Mouse (Mus musculus) heart, embryonic 11.5 days (tissue): ENCODE results near the gene Ak4. TPM values are rescaled to one million over a fixed set of nuclear protein-coding genes. Genes with fewer than 3 reads are reported as not detected.

Experiments
- ATAC-seq: fragments of 200-750 bp; cut with Nextera tagmentation; replicated peaks from 2 replicates; pipeline ENCODE4 v1.8.0; 2017; ENCODE audit warnings: moderate library complexity; ENCODE audit not compliant: insufficient number of reproducible peaks, low FRiP score, low TSS enrichment
- H3K27ac ChIP-seq: fragments of 300-500 bp; sonication (generic); 2 replicates; pipeline ENCODE4 v1.5.1; 2014; ENCODE audit warnings: mild to moderate bottlenecking, low read depth, low read length
- H3K27me3 ChIP-seq: fragments of 300-500 bp; sonication (generic); 2 replicates; pipeline ENCODE4 v1.6.1; 2014; ENCODE audit warnings: mild to moderate bottlenecking, low read length, mixed read lengths; ENCODE audit not compliant: control insufficient read depth, insufficient read depth
- H3K36me3 ChIP-seq: fragments of 300-500 bp; sonication (generic); 2 replicates; pipeline ENCODE4 v1.6.1; 2014; ENCODE audit warnings: mild to moderate bottlenecking, low read length, moderate library complexity, mixed read lengths; ENCODE audit not compliant: control insufficient read depth, insufficient read depth
- H3K4me1 ChIP-seq: fragments of 300-500 bp; sonication (generic); 2 replicates; pipeline ENCODE4 v1.6.1; 2014; ENCODE audit warnings: low read length; ENCODE audit not compliant: control insufficient read depth, insufficient read depth
- H3K4me2 ChIP-seq: fragments of 300-500 bp; sonication (generic); 2 replicates; pipeline ENCODE4 v1.6.1; 2014; ENCODE audit warnings: mild to moderate bottlenecking, moderate library complexity
- H3K4me3 ChIP-seq: fragments of 300-500 bp; sonication (generic); 2 replicates; pipeline ENCODE4 v1.5.1; 2014; ENCODE audit warnings: low read depth, low read length
- H3K9ac ChIP-seq: fragments of 300-500 bp; sonication (generic); 2 replicates; pipeline ENCODE4 v1.6.1; 2014; ENCODE audit warnings: mild to moderate bottlenecking, low read depth, low read length, moderate library complexity
- H3K9me3 ChIP-seq: fragments of 300-500 bp; sonication (generic); replicated peaks from 2 replicates; pipeline ENCODE4 v1.6.1; 2016; ENCODE audit warnings: low read length; ENCODE audit not compliant: control insufficient read depth
- WGBS: fragments of 180-500 bp; shearing (Covaris S2); extraction: QIAGEN DNeasy Blood & Tissue Kit; methylation state at CpG from one replicate; pipeline ENCODE4 v1.1.7; 2014; ENCODE audit not compliant: insufficient replicate concordance; 5-methylcytosine and 5-hydroxymethylcytosine counted together
- polyA plus RNA-seq: library from polyadenylated mRNA; unstranded; fragments of >200 nt; fragmentation: Nextera tagmentation; extraction: Ambion mirVana; gene quantifications from 2 replicates; pipeline ENCODE4 v1.2.1, GENCODE M21; 2014

Gene Ak4
- polyA plus RNA-seq, 1 experiment from 2014 or later, result 9.4 TPM

DNA sequence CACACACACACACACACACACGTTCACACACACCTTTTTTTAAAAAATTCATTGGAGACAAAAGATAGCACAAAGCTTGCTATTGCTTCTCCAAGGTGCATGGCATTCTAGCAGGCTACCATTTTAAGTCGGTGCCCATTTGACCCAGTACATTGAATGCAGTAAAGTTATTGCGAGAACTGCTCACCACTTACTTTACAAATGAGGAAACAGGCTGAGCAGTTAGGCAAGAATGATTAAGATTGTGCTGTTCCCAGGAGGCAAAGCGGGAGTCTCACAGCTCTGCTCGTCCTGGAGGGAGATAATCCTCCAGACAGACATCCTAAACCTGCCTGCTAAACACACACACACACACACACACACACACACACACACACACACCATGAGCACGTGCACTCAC, 72.6 kb downstream of the Ak4 start:
- no peak overlapping the region for H3K9ac ChIP-seq
- no peaks in the 10 kb centered on the region for H3K9me3 ChIP-seq
- no peaks in the 10 kb centered on the region for H3K4me1 ChIP-seq
- ATAC-seq, result no peak
- no peak overlapping the region for H3K4me2 ChIP-seq
- H3K4me3 ChIP-seq, result no peak overlapping the region
- H3K36me3 ChIP-seq, result no peaks in the 10 kb centered on the region
- H3K27ac ChIP-seq, result no peak overlapping the region
- H3K27me3 ChIP-seq, result peaks cover 17% of the 10 kb centered on the region
- WGBS, result 65% methylated on average over 6 of the region's 6 CpGs

DNA sequence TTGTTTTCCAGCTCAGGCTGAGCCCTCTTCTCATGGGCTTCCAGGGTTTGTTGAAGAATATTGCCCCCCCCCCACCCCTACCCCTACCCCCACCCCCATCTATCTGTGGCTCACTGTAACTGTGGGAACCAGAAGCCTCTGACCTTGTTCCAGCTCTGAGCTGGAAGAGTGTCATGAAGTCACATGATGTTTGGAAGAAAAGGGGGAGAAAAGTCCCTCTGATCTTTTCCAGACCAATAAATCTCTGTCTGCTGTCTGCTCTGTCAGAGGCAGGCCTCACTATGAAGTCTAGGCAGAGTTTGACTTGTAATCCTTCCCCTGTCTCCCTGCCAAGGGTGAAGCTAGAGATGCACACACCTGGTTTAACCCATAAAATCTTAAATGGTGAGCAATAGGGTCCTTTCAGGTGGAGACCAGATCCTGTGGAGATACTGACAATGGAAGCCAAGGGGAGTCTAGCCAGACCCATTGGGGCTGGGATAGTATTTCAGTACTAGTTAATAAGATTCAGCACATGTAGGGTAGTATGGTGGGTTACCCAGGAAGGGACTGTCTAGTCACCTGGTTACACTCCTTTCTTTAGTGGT, 74.6 kb downstream of the Ak4 start:
- H3K9ac ChIP-seq, result no peak overlapping the region
- no peaks in the 10 kb centered on the region for H3K9me3 ChIP-seq
- no peak for ATAC-seq
- peaks cover 37% of the 10 kb centered on the region for H3K27me3 ChIP-seq
- no peak overlapping the region for H3K4me3 ChIP-seq
- H3K27ac ChIP-seq, result no peak overlapping the region
- H3K4me2 ChIP-seq, result no peak overlapping the region
- no peaks in the 10 kb centered on the region for H3K36me3 ChIP-seq
- H3K4me1 ChIP-seq, result 0 out of 2 replicates have a peak, but pooled peaks cover 7% of the 10 kb centered on the region

- Histone ChIP-seq H3K4me1 (0 out of 2 replicates have a peak, but pooled peaks cover 7% of the 10 kb centered on the region), H3K27me3 (peaks cover 42% of the 10 kb centered on the region), H3K27ac (no peak overlapping the region), H3K36me3 (no peaks in the 10 kb centered on the region), H3K9me3 (no peaks in the 10 kb centered on the region), H3K4me3 (peak overlapping the region; percentile 64), H3K4me2 (peak overlapping the region; percentile 97), H3K9ac (peak overlapping the region; percentile 47; the same call in 1 of the 2 replicates)
- 0 out of 2 replicates have a peak, but pooled peaks have one; percentile 35 for ATAC-seq
- 2% methylated on average over 28 of the region's 28 CpGs for WGBS
These were observed 77.1 kb downstream of the Ak4 start for GRCm38 (mm10) chr4:101496188-101496533.

- no peaks in the 10 kb centered on the region for H3K9me3 ChIP-seq
- peak within 1 kb of the TSS; percentile 47; the same call in 1 of the 2 replicates for H3K9ac ChIP-seq
- 1% methylated on average over 55 of the region's 57 CpGs for WGBS
- H3K4me3 ChIP-seq, result peak within 1 kb of the TSS; percentile 64
- H3K27me3 ChIP-seq, result peaks cover 42% of the 10 kb centered on the region
- no peak within 1 kb of the TSS for H3K27ac ChIP-seq
- H3K4me2 ChIP-seq, result peak within 1 kb of the TSS; percentile 97
- 0 out of 2 replicates have a peak, but pooled peaks cover 7% of the 10 kb centered on the region for H3K4me1 ChIP-seq
- H3K36me3 ChIP-seq, result no peaks in the 10 kb centered on the region
- ATAC-seq, result peak; percentile 35; the same call in 1 of the 2 replicates
These were observed 77.6 kb downstream of the Ak4 start, which contains the start of gene Dnajc6 for GRCm38 (mm10) chr4:101496534-101497237. Gene Dnajc6, plus strand, starts transcription at chr4:101496648.

DNA sequence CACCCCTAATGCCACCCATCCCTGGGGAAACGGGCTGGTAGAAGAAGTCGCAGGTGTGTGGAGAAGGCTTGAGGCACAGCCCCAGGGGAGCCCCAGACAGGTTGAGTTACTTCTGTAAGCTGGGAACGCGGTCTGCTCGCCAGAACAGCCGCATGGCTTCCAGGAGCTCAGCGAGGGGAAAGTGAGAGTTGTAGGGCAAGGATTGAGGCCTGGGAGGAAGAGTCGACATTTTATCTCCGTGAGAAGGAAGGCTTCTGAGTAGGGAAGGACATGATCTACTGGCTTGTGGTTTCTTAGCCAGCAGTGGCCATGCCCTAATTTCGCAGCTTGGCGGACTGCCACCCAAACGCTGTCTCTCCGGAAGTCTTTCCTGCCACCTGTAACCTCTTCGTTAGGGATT, 78.3 kb downstream of the Ak4 start:
- H3K9ac ChIP-seq, result no peak overlapping the region
- peaks cover 42% of the 10 kb centered on the region for H3K27me3 ChIP-seq
- H3K9me3 ChIP-seq, result no peaks in the 10 kb centered on the region
- H3K27ac ChIP-seq, result no peak overlapping the region
- H3K4me1 ChIP-seq, result 0 out of 2 replicates have a peak, but pooled peaks cover 7% of the 10 kb centered on the region
- WGBS, result 5% methylated on average over 14 of the region's 14 CpGs
- H3K4me3 ChIP-seq, result peak overlapping the region; percentile 64
- no peaks in the 10 kb centered on the region for H3K36me3 ChIP-seq
- ATAC-seq, result no peak
- H3K4me2 ChIP-seq, result peak overlapping the region; percentile 97

GRCm38 (mm10) chr4:101504470-101505007, 85.5 kb downstream of the Ak4 start:
- ATAC-seq, result no peak
- no peak overlapping the region for H3K9ac ChIP-seq
- H3K4me1 ChIP-seq, result peaks cover 4% of the 10 kb centered on the region
- no peaks in the 10 kb centered on the region for H3K9me3 ChIP-seq
- WGBS, result 79% methylated on average over 7 of the region's 7 CpGs
- H3K27ac ChIP-seq, result no peak overlapping the region
- H3K36me3 ChIP-seq, result no peaks in the 10 kb centered on the region
- no peak overlapping the region for H3K4me3 ChIP-seq
- H3K27me3 ChIP-seq, result peaks cover 7% of the 10 kb centered on the region
- H3K4me2 ChIP-seq, result no peak overlapping the region

DNA sequence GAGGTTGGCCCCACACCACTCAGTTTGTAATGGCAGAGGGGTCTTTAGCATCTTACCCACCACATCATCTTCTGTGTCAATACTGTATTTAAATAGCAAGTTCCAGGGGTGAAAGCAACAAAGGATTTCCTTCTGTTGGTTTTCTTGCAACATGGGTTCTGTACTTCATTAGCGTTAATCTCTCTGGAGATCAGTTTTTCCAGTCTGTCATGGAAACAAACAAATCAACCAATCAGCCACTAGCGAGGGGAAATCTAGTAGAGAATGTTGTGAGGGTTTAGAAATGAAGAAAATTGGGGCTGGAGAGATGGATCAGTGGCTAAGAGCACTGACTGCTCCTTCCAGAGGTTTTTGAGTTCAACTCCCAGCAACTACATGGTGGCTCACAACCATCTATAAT, 86.9 kb downstream of the Ak4 start:
- Histone ChIP-seq H3K36me3 (no peaks in the 10 kb centered on the region), H3K4me2 (no peak overlapping the region), H3K4me1 (peaks cover 4% of the 10 kb centered on the region), H3K9ac (no peak overlapping the region), H3K27me3 (peaks cover 10% of the 10 kb centered on the region), H3K27ac (no peak overlapping the region), H3K9me3 (no peaks in the 10 kb centered on the region), H3K4me3 (no peak overlapping the region)
- 71% methylated on average over 2 of the region's 2 CpGs for WGBS
- no peak for ATAC-seq

DNA sequence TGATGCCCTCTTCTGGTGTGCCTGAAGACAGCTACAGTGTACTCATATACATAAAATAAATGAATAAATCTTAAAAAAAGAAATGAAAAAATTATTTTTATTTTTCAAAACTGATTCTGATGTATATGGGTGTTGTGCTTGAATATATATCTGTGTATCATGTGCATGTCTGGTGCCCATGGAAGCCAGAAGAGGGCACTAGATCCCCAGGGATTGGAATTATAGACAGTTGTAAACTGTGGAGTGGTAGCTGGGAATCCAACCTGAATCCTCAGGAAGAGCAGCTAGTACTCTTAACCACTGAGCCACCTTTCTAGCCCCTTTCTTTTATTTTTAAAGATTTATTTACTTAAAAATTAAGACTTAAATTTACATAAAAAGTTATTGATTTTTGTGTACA, 87.3 kb downstream of the Ak4 start:
- no peak for ATAC-seq
- no peak overlapping the region for H3K27ac ChIP-seq
- no peaks in the 10 kb centered on the region for H3K9me3 ChIP-seq
- no peaks in the 10 kb centered on the region for H3K36me3 ChIP-seq
- H3K27me3 ChIP-seq, result peaks cover 10% of the 10 kb centered on the region
- H3K4me2 ChIP-seq, result no peak overlapping the region
- peaks cover 4% of the 10 kb centered on the region for H3K4me1 ChIP-seq
- H3K4me3 ChIP-seq, result no peak overlapping the region
- no peak overlapping the region for H3K9ac ChIP-seq
